Mouse (Mus musculus): ENCODE results near the gene 4632433K11Rik.

DNA sequence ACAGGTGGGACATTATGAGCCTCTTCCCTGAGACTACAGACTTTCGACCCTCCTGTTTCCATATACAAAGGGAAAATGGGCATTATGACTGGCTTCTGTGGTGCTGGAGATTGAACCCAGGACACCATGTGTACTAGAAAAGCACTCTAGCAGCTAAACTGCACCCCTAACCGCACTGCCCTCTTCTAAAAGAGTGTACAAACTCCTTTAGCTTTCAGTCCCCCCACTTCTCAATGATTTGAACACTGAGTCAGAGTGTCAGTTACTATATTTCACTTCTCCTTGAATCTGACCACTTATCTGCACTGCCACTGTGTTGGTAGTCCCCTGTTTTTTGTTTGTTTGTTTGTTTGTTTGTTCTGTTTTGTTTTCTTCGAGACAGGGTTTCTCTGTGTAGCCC lies at the start of gene 4632433K11Rik:
- TF ChIP-seq CTCF (IDR thresholded peaks at IDR 0.05; ENCODE audit: borderline replicate concordance, insufficient read depth, low read depth, low read length) (no peak), POLR2A (IDR thresholded peaks at IDR 0.05; ENCODE audit: borderline replicate concordance, insufficient read depth, low read length) (no peak)
